Mouse (Mus musculus) small intestine, adult 2 months (tissue): ENCODE results near the gene Ipo8. TPM values are rescaled to one million over a fixed set of nuclear protein-coding genes. Genes with fewer than 3 reads are reported as not detected.

Experiments
- H3K27ac ChIP-seq: fragments of 200-500 bp; 2 replicates; pipeline ENCODE4 v1.5.1; 2012; ENCODE audit warnings: low read depth, low read length, control low read depth, inconsistent platforms; ENCODE audit not compliant: insufficient read depth
- H3K27me3 ChIP-seq: fragments of 200-500 bp; 2 replicates; pipeline ENCODE4 v1.6.1; 2012; ENCODE audit warnings: mild to moderate bottlenecking, moderate library complexity, low read length, inconsistent platforms; ENCODE audit not compliant: control insufficient read depth, insufficient read depth
- H3K36me3 ChIP-seq: fragments of 200-500 bp; 2 replicates; pipeline ENCODE4 v1.6.1; 2012; ENCODE audit warnings: mild to moderate bottlenecking, low read length, control low read depth, inconsistent platforms; ENCODE audit not compliant: control insufficient read depth, insufficient read depth
- H3K4me1 ChIP-seq: fragments of 200-500 bp; 2 replicates; pipeline ENCODE4 v1.6.1; 2012; ENCODE audit warnings: low read length, inconsistent platforms, mixed read lengths; ENCODE audit not compliant: control insufficient read depth, insufficient read depth, insufficient read length
- H3K4me3 ChIP-seq: fragments of 200-500 bp; 2 replicates; pipeline ENCODE4 v1.5.1; 2012; ENCODE audit warnings: low read depth, mild to moderate bottlenecking, control low read depth, inconsistent platforms, low read length, moderate library complexity
- CTCF ChIP-seq: fragments of 200-500 bp; IDR thresholded peaks from 2 replicates; pipeline ENCODE4 v1.5.1; 2012; ENCODE audit warnings: low read depth, mild to moderate bottlenecking, control low read depth, inconsistent platforms, low read length, moderate library complexity, mixed read lengths; ENCODE audit not compliant: insufficient replicate concordance, insufficient read length; ENCODE audit errors: extremely low read depth
- POLR2A ChIP-seq: fragments of 200-500 bp; IDR thresholded peaks from 2 replicates; pipeline ENCODE4 v1.6.1; 2012; ENCODE audit warnings: low read depth, mild to moderate bottlenecking, control low read depth, inconsistent platforms, low read length, moderate library complexity
- WGBS: fragments of 180-500 bp; shearing (Covaris S2); methylation state at CpG from one replicate; pipeline ENCODE4 v1.1.7; 2018; 5-methylcytosine and 5-hydroxymethylcytosine counted together
- polyA plus RNA-seq: library from polyadenylated mRNA; depleted of rRNA; stranded (reverse); fragments of >200 nt; gene quantifications from 2 replicates; pipeline ENCODE4 v1.2.3, GENCODE M21; 2012; rRNA removed

Ipo8 gene
- polyA plus RNA-seq, 1 experiment, result 6.2 TPM

DNA sequence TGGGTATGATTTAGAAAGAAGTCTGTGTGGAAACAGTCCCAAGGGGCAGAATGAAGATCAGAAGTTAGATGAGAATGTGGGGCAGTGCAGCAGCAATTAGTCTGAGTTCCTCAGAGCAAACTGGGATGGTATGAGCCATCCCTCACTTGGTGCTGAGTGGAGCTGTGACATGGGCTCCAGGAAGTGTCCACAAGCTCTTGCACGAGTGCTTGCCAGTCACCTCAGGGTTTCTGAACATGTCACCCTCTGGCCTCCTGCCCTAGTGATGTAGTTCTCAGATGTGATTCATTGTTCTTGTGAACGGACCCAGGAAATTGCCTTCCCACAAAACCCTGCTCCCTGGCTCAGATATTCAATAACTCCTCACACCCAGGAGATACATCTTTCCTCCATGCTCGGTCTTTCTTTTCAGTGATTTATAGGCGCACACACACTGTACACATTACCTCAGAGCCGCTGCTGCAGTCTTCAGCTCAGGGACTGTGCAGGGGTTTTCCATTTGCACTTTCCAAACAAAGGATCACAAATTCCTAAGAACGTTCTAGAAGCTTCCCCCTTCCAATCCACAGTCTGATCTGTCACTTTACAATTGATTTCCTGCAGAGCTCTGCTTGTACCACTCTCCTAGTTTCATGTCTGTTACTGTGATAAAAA is 103.3 kb downstream of the Ipo8 start:
- TF ChIP-seq POLR2A (no peak), CTCF (no peak)
- H3K36me3 ChIP-seq, result no peaks in the 10 kb centered on the region
- no peaks in the 10 kb centered on the region for H3K4me1 ChIP-seq
- no peak overlapping the region for H3K4me3 ChIP-seq
- H3K27me3 ChIP-seq, result no peaks in the 10 kb centered on the region
- H3K27ac ChIP-seq, result no peak overlapping the region
- WGBS, result 45% methylated on average over 6 of the region's 6 CpGs

DNA sequence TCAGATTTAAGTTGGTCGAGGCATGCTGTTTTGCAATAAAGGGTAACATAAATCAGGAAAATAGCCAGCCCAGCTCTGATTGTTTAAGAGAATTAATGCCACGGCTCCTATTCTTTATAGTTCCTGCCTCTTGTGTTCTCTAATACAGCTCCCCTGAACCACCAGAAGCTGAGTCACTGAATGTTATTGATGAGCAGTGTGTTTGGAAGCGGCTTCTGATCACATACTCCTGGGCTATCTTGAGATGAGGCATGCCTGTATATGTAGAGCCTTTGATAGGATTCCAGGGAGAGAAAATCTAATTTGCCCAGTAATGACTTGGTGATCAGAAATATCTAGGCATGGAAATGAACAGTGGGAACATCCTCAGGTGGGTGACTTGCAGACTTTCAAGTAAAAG is 106.8 kb downstream of the Ipo8 start:
- WGBS, result 57% methylated on average over 3 of the region's 3 CpGs
- Histone ChIP-seq H3K27me3 (no peaks in the 10 kb centered on the region), H3K4me1 (no peaks in the 10 kb centered on the region), H3K4me3 (no peak overlapping the region), H3K27ac (no peak overlapping the region), H3K36me3 (no peaks in the 10 kb centered on the region)
- TF ChIP-seq POLR2A, result no peak
- no peak for TF ChIP-seq CTCF

Other genes with a start within 250 kb of the Ipo8 start
- gene Caprin2, start 64.8 kb upstream of the Ipo8 start, polyA plus RNA-seq, result 1.6 and 1.7 TPM in 2 replicates
- 0.57 and 1.5 TPM in 2 replicates for gene Sinhcaf, start 115.0 kb upstream of the Ipo8 start, polyA plus RNA-seq